Mouse (Mus musculus): ENCODE results near the gene Gm17387. TPM values are rescaled to one million over a fixed set of nuclear protein-coding genes. Genes with fewer than 3 reads are reported as not detected.
"Not testable (repeated sequence)": the region's sequence is repeated elsewhere in the genome, so short reads cannot be mapped to it uniquely, and the experiment has no call there.

Gene Gm17387
- total and polyA plus RNA-seq, 3 experiments, result not detected

- H3K9ac ChIP-seq (ENCODE audit: control insufficient read depth, low read depth, low read length, poor library complexity, severe bottlenecking), result no peak overlapping the region
- H3K79me2 ChIP-seq (ENCODE audit: control insufficient read depth, insufficient read depth, low read length, poor library complexity), result no peaks in the 10 kb centered on the region
- TF ChIP-seq POLR2A (IDR thresholded peaks at IDR 0.05; ENCODE audit: control insufficient read depth in 1 of 2, insufficient read depth in 1 of 2, low read depth in 1 of 2, low read length in 2 of 2, poor library complexity in 1 of 2) (no peak), ELF1 (IDR thresholded peaks at IDR 0.05; ENCODE audit: low read depth, low read length) (no peak), GABPA (IDR thresholded peaks at IDR 0.05; ENCODE audit: low read depth, low read length) (no peak), MYC (IDR thresholded peaks at IDR 0.05; ENCODE audit: low read depth, low read length) (no peak), POLR2AphosphoS2 (IDR thresholded peaks at IDR 0.05; ENCODE audit: low read length) (no peak), ZMIZ1 (IDR thresholded peaks at IDR 0.05; ENCODE audit: low read depth, low read length) (no peak), USF1 (IDR thresholded peaks at IDR 0.05; ENCODE audit: low read depth, low read length) (no peak), MAX (IDR thresholded peaks at IDR 0.05; ENCODE audit: low read length) (no peak), MYB (IDR thresholded peaks at IDR 0.05; ENCODE audit: low read depth, low read length) (no peak), NELFE (IDR thresholded peaks at IDR 0.05; ENCODE audit: low read depth, low read length) (no peak), TBP (IDR thresholded peaks at IDR 0.05; ENCODE audit: low read depth, low read length) (no peak), KAT2A (conservative IDR thresholded peaks at IDR 0.05; ENCODE audit: low read depth, low read length) (no peak), HCFC1 (IDR thresholded peaks at IDR 0.05; ENCODE audit: low read depth, low read length) (no peak), ZNF384 (IDR thresholded peaks at IDR 0.05; ENCODE audit: low read depth, low read length) (no peak), TAL1 (IDR thresholded peaks at IDR 0.05; ENCODE audit: low read length) (no peak), MAFK (IDR thresholded peaks at IDR 0.05; ENCODE audit: borderline replicate concordance, low read depth, low read length) (no peak), CTCF (IDR thresholded peaks at IDR 0.05 in 2 of 3, conservative IDR thresholded peaks at IDR 0.05 in 1 of 3; ENCODE audit: control insufficient read depth in 1 of 3, insufficient read depth in 1 of 3, low read depth in 2 of 3, low read length in 3 of 3, poor library complexity in 1 of 3, severe bottlenecking in 1 of 3) (no peak), SMC3 (IDR thresholded peaks at IDR 0.05; ENCODE audit: low read depth, low read length) (no peak), MAZ (IDR thresholded peaks at IDR 0.05; ENCODE audit: low read depth, low read length) (no peak)
- H3K27ac ChIP-seq (ENCODE audit: control insufficient read depth, low read depth, low read length), result no peak overlapping the region
- H3K36me3 ChIP-seq (ENCODE audit: control insufficient read depth in 1 of 2, insufficient read depth in 2 of 2, low read length in 2 of 2), result no peaks in the 10 kb centered on the region
- H3K4me3 ChIP-seq (ENCODE audit: control insufficient read depth in 1 of 2, insufficient read depth in 1 of 2, low read depth in 2 of 2, low read length in 2 of 2), result no peak overlapping the region
- no peaks in the 10 kb centered on the region for H3K4me1 ChIP-seq (ENCODE audit: control insufficient read depth in 1 of 2, insufficient read depth in 2 of 2, low read length in 2 of 2)
- H3K9me3 ChIP-seq (replicated peaks; ENCODE audit: insufficient read depth, low read length), result no peaks in the 10 kb centered on the region
- H3K27me3 ChIP-seq (ENCODE audit: control insufficient read depth in 1 of 2, insufficient read depth in 2 of 2, low read length in 2 of 2), result peaks cover 0 to 1% of the 10 kb centered on the region in 2 experiments; a peak in 1 of 4 replicates
- DNase-seq (ENCODE audit: low read depth, low spot score), result no peak
Observed at GRCm38 (mm10) chr7:141016707-141017697, 11.9 kb upstream of the Gm17387 start.

GRCm38 (mm10) chr7:141017824-141018223, 11.1 kb upstream of the Gm17387 start, which contains the start of gene Ifitm6:
TSS of gene Ifitm6 (minus strand) at chr7:141017924.
- H3K27ac ChIP-seq (ENCODE audit: control insufficient read depth, low read depth, low read length); DNase-seq (ENCODE audit: low read depth, low spot score); H3K79me2 ChIP-seq (ENCODE audit: control insufficient read depth, insufficient read depth, low read length, poor library complexity); H3K27me3 ChIP-seq (ENCODE audit: control insufficient read depth in 1 of 2, insufficient read depth in 2 of 2, low read length in 2 of 2); H3K9me3 ChIP-seq (replicated peaks; ENCODE audit: insufficient read depth, low read length); H3K9ac ChIP-seq (ENCODE audit: control insufficient read depth, low read depth, low read length, poor library complexity, severe bottlenecking); H3K36me3 ChIP-seq (ENCODE audit: control insufficient read depth in 1 of 2, insufficient read depth in 2 of 2, low read length in 2 of 2); H3K4me3 ChIP-seq (ENCODE audit: control insufficient read depth in 1 of 2, insufficient read depth in 1 of 2, low read depth in 2 of 2, low read length in 2 of 2); H3K4me1 ChIP-seq (ENCODE audit: control insufficient read depth in 1 of 2, insufficient read depth in 2 of 2, low read length in 2 of 2): not testable (repeated sequence)
